Mouse (Mus musculus) heart, postnatal 0 days (tissue): ENCODE data around the gene Btnl2.

Experiments
- CTCF ChIP-seq: IDR thresholded peaks from 2 replicates; pipeline ENCODE4 v1.5.1; 2016; ENCODE audit warnings: antibody characterized with exemption, control low read depth, low read depth
- EP300 ChIP-seq: IDR thresholded peaks from 2 replicates; pipeline ENCODE4 v1.6.1; 2016; ENCODE audit warnings: antibody characterized with exemption, low read depth

DNA sequence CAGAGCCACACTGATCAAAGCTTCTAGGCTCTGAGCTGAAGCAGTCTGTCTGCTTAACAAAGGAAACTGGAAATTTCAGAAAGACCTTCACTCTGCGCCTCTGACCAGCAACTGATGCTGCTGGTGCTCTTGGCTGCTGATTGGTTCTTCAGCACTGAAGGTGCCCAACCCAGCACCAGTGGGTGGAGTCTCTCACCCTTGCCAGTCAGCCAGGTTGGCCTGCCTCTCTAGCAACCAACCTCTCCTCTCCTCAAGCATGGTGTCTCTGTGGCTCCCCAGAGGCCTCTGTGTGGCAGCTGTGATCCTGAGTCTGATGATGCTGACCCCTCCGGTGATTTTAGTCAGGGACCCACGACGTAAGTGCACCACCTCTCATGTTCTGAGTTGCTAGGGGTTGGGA lies 29.2 kb upstream of the Btnl2 start, which contains the start of gene H2-Eb2:
- no peak for TF ChIP-seq CTCF
- no peak for TF ChIP-seq EP300
